Mouse (Mus musculus) forebrain, postnatal 0 days (tissue): ENCODE results near the gene Snrpf. TPM values are rescaled to one million over a fixed set of nuclear protein-coding genes. Genes with fewer than 3 reads are reported as not detected.

ENCODE experiments used
- ATAC-seq: fragments of 200-750 bp; cut with Nextera tagmentation; 2 replicates; pipeline ENCODE4 v1.8.0; 2017; ENCODE audit warnings: mild to moderate bottlenecking, moderate library complexity
- DNase-seq: peaks from one replicate; pipeline ENCODE4 v3.0.0-alpha.2; 2015
- H3K27ac ChIP-seq: fragments of 300-500 bp; sonication (generic); 2 replicates; pipeline ENCODE4 v1.5.1; 2014; ENCODE audit warnings: low read depth, mild to moderate bottlenecking, antibody characterized with exemption, low read length, moderate library complexity, mixed read lengths
- H3K27me3 ChIP-seq: fragments of 300-500 bp; sonication (generic); 2 replicates; pipeline ENCODE4 v1.6.1; 2014; ENCODE audit warnings: mild to moderate bottlenecking, low read length, mixed read lengths; ENCODE audit not compliant: insufficient read depth
- H3K36me3 ChIP-seq: fragments of 300-500 bp; sonication (generic); 2 replicates; pipeline ENCODE4 v1.6.1; 2014; ENCODE audit warnings: mild to moderate bottlenecking, moderate library complexity; ENCODE audit not compliant: insufficient read depth
- H3K4me1 ChIP-seq: fragments of 300-500 bp; sonication (generic); 2 replicates; pipeline ENCODE4 v1.6.1; 2014; ENCODE audit warnings: antibody characterized with exemption; ENCODE audit not compliant: insufficient read depth
- H3K4me2 ChIP-seq: fragments of 300-500 bp; sonication (generic); 2 replicates; pipeline ENCODE4 v1.6.1; 2014; ENCODE audit warnings: low read depth, mild to moderate bottlenecking, moderate library complexity
- H3K4me3 ChIP-seq: fragments of 300-500 bp; sonication (generic); 2 replicates; pipeline ENCODE4 v1.5.1; 2014; ENCODE audit warnings: low read depth, low read length, mixed read lengths
- H3K9ac ChIP-seq: fragments of 300-500 bp; sonication (generic); 2 replicates; pipeline ENCODE4 v1.6.1; 2014; ENCODE audit warnings: mild to moderate bottlenecking
- H3K9me3 ChIP-seq: fragments of 300-500 bp; sonication (generic); 2 replicates; pipeline ENCODE4 v1.6.1; 2016; ENCODE audit warnings: low read length
- CTCF ChIP-seq: sonication (generic); IDR thresholded peaks from 2 replicates; pipeline ENCODE4 v1.5.1; 2016; ENCODE audit warnings: antibody characterized with exemption, control low read depth, low read depth
- WGBS: fragments of 180-500 bp; shearing (Covaris S2); extraction: QIAGEN DNeasy Blood & Tissue Kit; methylation state at CpG from one replicate; pipeline ENCODE4 v1.1.7; 2014; 5-methylcytosine and 5-hydroxymethylcytosine counted together
- polyA plus RNA-seq: library from polyadenylated mRNA; unstranded; fragments of >200 nt; fragmentation: Nextera tagmentation; extraction: Ambion mirVana; gene quantifications from 2 replicates; pipeline ENCODE4 v1.2.1, GENCODE M21; 2015
- total RNA-seq: library from RNA; depleted of rRNA; stranded (reverse); fragments of >200 nt; gene quantifications from 2 replicates; pipeline ENCODE4 v1.2.3, GENCODE M21; 2014

Gene Snrpf
- total and polyA plus RNA-seq, 2 experiments from 2014 or later = 48.4 to 68.5 TPM

GRCm38 (mm10) chr10:93623725-93624124 is 34.2 kb upstream of the Snrpf start:
- Histone ChIP-seq H3K4me2 (no peak overlapping the region), H3K9me3 (no peaks in the 10 kb centered on the region), H3K27me3 (no peaks in the 10 kb centered on the region), H3K9ac (no peak overlapping the region), H3K4me3 (no peak overlapping the region), H3K4me1 (no peaks in the 10 kb centered on the region), H3K27ac (no peak overlapping the region), H3K36me3 (no peaks in the 10 kb centered on the region)
- WGBS = 69% methylated on average over 9 of the region's 9 CpGs
- ATAC-seq (no peak), DNase-seq (no peak)
- TF ChIP-seq CTCF = no peak

GRCm38 (mm10) chr10:93620438-93621179 is 31.1 kb upstream of the Snrpf start:
- Histone ChIP-seq H3K9me3 (no peaks in the 10 kb centered on the region), H3K27ac (no peak overlapping the region), H3K9ac (no peak overlapping the region), H3K36me3 (no peaks in the 10 kb centered on the region), H3K4me1 (no peaks in the 10 kb centered on the region), H3K27me3 (no peaks in the 10 kb centered on the region), H3K4me3 (no peak overlapping the region), H3K4me2 (no peak overlapping the region)
- DNase-seq (no peak), ATAC-seq (no peak)
- 72% methylated on average over 7 of the region's 7 CpGs for WGBS
- no peak for TF ChIP-seq CTCF

- WGBS = 78% methylated on average over 8 of the region's 8 CpGs
- Histone ChIP-seq H3K27me3 (no peaks in the 10 kb centered on the region), H3K9ac (no peak overlapping the region), H3K4me2 (no peak overlapping the region), H3K9me3 (no peaks in the 10 kb centered on the region), H3K27ac (no peak overlapping the region), H3K4me3 (no peak overlapping the region), H3K36me3 (no peaks in the 10 kb centered on the region), H3K4me1 (no peaks in the 10 kb centered on the region)
- ATAC-seq (no peak), DNase-seq (no peak)
- no peak for TF ChIP-seq CTCF
Measured at GRCm38 (mm10) chr10:93614850-93615249, 25.3 kb upstream of the Snrpf start.

GRCm38 (mm10) chr10:93611419-93612007 is 22.0 kb upstream of the Snrpf start:
- 36% methylated on average over 18 of the region's 18 CpGs for WGBS

GRCm38 (mm10) chr10:93610896-93611295 is 21.4 kb upstream of the Snrpf start:
- Histone ChIP-seq H3K4me1 (no peaks in the 10 kb centered on the region), H3K4me2 (no peak overlapping the region), H3K36me3 (no peaks in the 10 kb centered on the region), H3K27ac (no peak overlapping the region), H3K9me3 (no peaks in the 10 kb centered on the region), H3K27me3 (no peaks in the 10 kb centered on the region), H3K4me3 (no peak overlapping the region), H3K9ac (no peak overlapping the region)
- ATAC-seq (no peak), DNase-seq (no peak)
- WGBS = 97% methylated on average over 1 of the region's 1 CpGs
- TF ChIP-seq CTCF = no peak

More at GRCm38 (mm10) chr10:93611419-93612007, 22.0 kb upstream of the Snrpf start:
- Histone ChIP-seq H3K27me3 (no peaks in the 10 kb centered on the region), H3K36me3 (no peaks in the 10 kb centered on the region), H3K9ac (no peak overlapping the region), H3K4me1 (no peaks in the 10 kb centered on the region), H3K4me2 (peak overlapping the region; percentile 4; the same call in 1 of the 2 replicates), H3K9me3 (no peaks in the 10 kb centered on the region), H3K4me3 (no peak overlapping the region), H3K27ac (no peak overlapping the region)
- peak; percentile 92 for TF ChIP-seq CTCF
- DNase-seq = peak; percentile 86
- ATAC-seq = peak; percentile 74

- H3K4me2 ChIP-seq = no peak overlapping the region
- no peak overlapping the region for H3K27ac ChIP-seq
- H3K27me3 ChIP-seq = no peaks in the 10 kb centered on the region
- 93% methylated on average over 7 of the region's 7 CpGs for WGBS
- ATAC-seq (no peak), DNase-seq (no peak)
- H3K9me3 ChIP-seq = no peaks in the 10 kb centered on the region
- H3K36me3 ChIP-seq = no peaks in the 10 kb centered on the region
- H3K9ac ChIP-seq = no peak overlapping the region
- TF ChIP-seq CTCF = no peak
- no peaks in the 10 kb centered on the region for H3K4me1 ChIP-seq
- H3K4me3 ChIP-seq = no peak overlapping the region
Measured at GRCm38 (mm10) chr10:93609236-93609635, 19.7 kb upstream of the Snrpf start.

- peak overlapping the region; percentile 27 for H3K4me2 ChIP-seq
- H3K4me3 ChIP-seq = no peak overlapping the region
- DNase-seq (peak; percentile 67), ATAC-seq (peak; percentile 57; the same call in 1 of the 2 replicates)
- H3K4me1 ChIP-seq = no peaks in the 10 kb centered on the region
- H3K27ac ChIP-seq = no peak overlapping the region
- no peaks in the 10 kb centered on the region for H3K27me3 ChIP-seq
- peak; percentile 73 for TF ChIP-seq CTCF
- no peaks in the 10 kb centered on the region for H3K36me3 ChIP-seq
- no peak overlapping the region for H3K9ac ChIP-seq
- no peaks in the 10 kb centered on the region for H3K9me3 ChIP-seq
- WGBS = 31% methylated on average over 9 of the region's 9 CpGs
Measured at GRCm38 (mm10) chr10:93608051-93608450, 18.5 kb upstream of the Snrpf start.
